Mouse (Mus musculus) kidney, adult 9 months (tissue): Measurements from ENCODE around the gene Gm21987.
A peak's percentile ranks its signal among the peaks of the same experiment; 100 is the strongest.

Source experiments
- DNase-seq: peaks from one replicate; pipeline ENCODE4 v3.0.0; 2022

Gm21987 gene

GRCm38 (mm10) chr16:38372876-38373275 lies 26.0 kb downstream of the Gm21987 start:
- no peak for DNase-seq

- no peak for DNase-seq
Measured at GRCm38 (mm10) chr16:38373439-38373838, 26.6 kb downstream of the Gm21987 start.

DNA sequence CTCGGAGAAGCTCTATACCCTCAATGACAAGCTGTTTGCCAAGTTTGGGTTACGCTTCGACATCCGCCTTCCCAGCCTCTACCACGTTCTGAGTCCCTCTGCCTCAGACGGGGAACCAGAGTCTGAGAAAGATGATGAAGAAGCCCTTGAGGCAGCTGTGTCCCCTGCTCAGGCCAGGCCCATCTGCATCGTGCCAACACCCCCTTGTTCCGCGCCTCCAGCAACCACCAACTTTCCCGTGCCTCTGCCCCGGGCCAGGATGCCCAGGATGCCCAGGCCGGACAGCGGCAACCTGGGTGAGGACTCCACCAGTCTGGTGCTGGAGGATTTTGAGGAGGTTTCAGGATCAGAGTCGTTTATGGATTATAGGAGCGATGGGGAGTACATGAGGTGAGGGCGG lies 27.1 kb downstream of the Gm21987 start:
- no peak for DNase-seq

DNA sequence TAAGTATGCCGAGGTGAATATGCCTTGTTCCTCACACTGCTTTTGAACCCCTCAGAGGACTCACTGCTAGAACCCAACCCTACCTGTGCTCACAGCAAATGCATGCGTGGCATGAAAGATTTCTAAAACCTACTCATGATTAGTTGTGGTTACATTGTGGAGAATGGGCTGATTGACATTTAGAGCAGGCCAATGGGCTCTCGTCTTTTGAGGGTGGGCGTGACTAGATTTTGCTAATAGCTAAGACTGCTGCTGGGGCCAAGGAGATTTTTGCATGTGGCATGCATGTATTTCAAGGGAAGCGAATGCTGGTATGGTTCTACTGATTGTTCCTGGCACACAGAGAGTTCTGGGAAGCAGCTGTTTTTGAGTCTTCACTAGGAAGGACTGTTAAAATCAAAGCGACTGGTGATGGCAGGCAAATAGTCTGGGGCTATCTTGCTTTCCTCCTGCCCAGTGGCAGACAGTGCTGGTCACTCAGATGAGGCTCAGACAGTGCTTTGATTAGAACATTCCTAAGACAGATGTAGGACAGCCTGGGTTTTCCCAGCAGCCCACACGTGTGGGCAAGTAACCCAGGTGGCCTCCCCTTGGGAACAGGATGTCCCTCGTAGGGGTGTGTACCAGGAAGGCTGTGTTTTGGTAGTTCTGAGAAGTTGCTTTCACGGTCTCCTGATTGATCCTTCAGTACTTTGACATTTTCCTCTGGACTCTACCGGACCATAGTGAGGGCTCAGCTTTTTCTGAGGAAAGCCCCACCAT lies 27.7 kb downstream of the Gm21987 start:
- no peak for DNase-seq

GRCm38 (mm10) chr16:38375182-38375581 lies 28.3 kb downstream of the Gm21987 start:
- DNase-seq = no peak

DNA sequence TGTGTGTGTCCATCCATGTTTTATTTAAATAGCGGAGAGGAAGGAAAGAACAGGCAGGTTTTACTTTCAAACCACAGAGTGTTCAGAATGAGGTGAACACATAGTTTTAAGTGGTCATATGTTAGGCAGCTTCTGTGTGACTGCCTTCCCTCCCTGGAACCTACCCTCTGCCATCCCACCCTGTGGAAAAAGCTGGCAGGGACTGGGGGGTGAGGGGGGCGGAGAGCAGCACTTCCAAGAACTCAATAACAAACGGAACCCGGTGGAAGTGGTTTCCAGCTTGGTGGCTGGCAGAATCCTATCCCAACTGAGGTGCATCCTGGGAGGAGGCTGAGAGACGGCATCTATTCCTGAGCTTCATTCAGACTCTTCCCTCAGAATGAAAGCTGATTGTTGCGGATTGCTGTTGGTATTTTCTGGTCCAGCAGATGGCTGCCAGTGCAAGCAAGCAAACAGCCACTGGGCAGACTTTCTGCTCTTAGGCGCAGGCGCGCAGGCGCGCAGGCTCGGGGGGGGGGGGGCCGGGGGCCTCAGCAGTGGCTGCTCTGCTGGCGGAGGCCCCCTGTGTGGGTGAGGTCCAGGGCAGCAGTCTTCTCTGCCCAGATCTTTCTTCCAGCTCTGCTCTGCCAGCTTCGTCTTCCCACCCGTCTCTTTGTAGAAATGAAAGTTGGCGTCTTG lies 29.5 kb downstream of the Gm21987 start:
- peak; percentile 59 for DNase-seq

- peak; percentile 26 for DNase-seq
Measured at GRCm38 (mm10) chr16:38376841-38377249, 30.0 kb downstream of the Gm21987 start.

DNA sequence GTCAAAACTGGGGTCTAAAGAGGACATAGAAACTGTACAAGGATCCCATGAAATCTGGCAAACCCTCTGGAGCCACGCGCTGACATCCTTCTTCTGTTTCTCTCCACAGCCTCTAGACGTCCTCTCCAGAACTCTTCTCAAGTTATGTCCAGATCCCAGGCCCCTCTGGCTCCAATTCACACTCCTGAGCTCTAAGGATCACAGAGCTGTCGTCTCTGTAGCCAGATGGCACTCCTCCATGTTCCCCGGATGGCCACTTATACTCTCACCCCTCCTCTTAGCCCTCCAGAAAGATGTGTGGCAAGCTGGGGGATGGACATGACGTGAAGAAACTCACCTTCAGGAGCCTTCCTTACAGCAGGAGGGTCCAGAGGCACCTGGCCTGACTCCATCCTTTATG lies 30.7 kb downstream of the Gm21987 start:
- no peak for DNase-seq

- DNase-seq = no peak
Measured at GRCm38 (mm10) chr16:38378591-38378990, 31.8 kb downstream of the Gm21987 start.

DNA sequence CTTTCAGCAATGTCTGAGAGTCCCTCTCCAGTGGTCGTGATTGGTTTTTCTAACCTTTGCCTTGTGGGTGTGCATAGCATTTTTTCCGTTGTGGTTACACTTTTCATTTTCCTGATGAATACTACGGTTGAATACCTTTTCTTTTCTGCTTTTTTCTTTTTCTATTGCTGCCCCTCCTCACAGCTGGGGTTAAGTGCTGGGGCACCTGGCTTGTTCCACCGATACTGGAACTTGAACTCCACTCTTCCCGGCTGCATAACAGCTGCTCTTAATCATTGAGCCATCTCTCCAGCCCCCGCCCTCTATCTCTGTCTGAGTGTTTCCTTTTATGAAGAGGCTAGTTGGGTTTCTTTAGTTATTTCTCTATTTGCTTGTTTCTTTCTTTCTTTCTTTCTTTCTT lies 32.2 kb downstream of the Gm21987 start:
- no peak for DNase-seq

- DNase-seq = no peak
Measured at GRCm38 (mm10) chr16:38379493-38379892, 32.7 kb downstream of the Gm21987 start.

- no peak for DNase-seq
Measured at GRCm38 (mm10) chr16:38379926-38380325, 33.1 kb downstream of the Gm21987 start.

DNA sequence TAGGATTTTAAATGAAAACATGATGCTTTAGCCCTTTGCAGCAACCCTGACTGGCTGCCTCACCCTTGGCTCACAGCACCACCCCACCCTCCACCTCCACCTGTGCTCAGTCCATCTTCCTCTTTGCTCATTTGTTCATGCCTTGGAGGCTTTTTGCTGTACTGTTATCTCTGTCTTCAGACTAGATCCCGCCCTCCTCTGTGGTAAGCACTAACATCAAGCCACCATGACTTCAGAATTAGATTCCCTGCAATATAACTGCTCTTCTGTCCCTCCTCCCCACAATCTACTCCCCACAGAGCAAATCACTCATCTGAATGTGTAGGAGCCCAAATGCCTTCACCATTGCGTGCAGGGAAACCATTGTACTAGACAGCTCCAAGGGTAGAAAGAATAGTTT lies 36.8 kb downstream of the Gm21987 start:
- DNase-seq = no peak

DNA sequence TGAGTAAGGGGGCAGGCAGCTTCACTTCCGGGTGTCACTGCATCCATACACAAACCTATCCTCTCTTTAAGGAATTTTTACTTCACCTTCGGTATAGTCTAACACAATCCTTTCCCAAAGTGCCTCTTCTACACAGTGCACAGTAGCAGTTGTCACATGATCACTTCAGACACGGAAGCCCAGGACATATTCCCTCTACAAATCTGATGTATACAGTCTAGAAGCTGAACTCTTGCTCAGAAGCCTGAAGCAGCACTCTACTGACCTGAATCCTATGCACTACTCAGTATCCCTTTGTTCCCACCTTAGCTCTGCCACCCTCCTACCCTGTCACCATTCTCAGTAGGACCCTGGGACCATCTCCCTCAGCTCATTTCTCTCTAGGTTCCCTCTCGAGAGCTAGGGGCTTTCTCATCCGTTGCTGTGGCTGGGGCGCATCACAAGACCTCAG lies 38.4 kb downstream of the Gm21987 start:
- no peak for DNase-seq

GRCm38 (mm10) chr16:38385700-38386099 lies 38.9 kb downstream of the Gm21987 start:
- no peak for DNase-seq

DNA sequence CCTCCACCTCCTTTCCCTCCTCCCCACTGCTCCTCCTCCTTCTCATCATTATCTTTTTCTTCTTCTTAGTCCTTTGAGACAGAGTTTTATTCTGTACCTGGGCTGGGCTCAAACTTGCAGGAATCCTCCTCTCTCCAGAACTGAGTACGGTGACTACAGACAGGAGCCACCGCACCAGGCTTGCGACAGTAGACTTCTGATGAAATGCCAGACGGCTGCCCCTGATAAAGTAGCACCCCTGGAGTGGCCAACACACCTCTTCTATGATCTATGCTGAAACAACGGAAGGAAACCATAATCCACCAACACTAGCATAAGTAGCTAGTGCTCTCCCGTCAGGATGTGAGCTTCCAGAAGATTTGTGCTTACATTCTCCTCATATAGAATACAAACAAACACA lies 40.5 kb downstream of the Gm21987 start:
- no peak for DNase-seq

- no peak for DNase-seq
Measured at GRCm38 (mm10) chr16:38388757-38389156, 41.9 kb downstream of the Gm21987 start.

GRCm38 (mm10) chr16:38389284-38389893 lies 42.5 kb downstream of the Gm21987 start:
- DNase-seq = no peak

DNA sequence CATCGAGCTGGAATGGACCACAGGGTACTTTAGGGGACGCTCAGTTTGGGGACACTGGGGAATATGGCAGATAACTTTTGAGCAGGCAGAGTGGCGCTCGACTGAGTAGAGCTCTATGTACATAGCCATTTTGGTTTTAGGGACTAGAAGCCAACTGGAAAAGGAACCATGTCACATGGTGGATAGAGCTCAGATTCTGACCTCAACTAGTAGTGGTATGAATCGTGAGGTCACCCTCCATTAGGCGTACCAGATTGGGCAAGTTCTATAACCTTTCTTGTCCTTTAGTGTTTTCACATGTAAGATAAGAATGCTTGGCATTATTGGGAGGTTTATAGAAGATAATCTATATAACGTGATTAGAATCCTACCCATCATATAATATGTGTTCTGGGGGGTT lies 43.5 kb downstream of the Gm21987 start:
- DNase-seq = no peak

- peak; percentile 53 for DNase-seq
Measured at GRCm38 (mm10) chr16:38392126-38392894, 45.5 kb downstream of the Gm21987 start.

DNA sequence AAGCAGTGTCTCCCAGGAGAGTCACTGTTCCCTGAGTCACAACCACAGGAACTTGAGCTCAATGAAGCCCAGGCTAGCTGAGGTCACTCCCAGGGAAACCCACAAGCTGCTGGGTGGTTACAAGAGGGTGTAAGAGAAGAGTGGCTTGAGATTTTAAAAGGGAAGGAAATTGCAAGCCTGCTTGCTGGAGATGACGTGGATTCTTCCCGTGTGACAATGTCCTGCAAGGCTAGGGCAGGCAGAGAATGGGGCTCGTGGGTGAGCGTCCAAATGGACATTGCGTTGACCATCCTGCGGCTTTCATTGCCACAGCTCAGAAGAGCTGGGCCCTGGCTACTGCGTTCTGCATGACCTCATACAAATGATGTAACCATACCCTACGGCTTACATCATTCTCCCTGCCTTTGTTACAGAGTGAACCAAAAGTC lies 47.4 kb downstream of the Gm21987 start:
- no peak for DNase-seq

- DNase-seq = no peak
Measured at GRCm38 (mm10) chr16:38395060-38395730, 48.4 kb downstream of the Gm21987 start.

DNA sequence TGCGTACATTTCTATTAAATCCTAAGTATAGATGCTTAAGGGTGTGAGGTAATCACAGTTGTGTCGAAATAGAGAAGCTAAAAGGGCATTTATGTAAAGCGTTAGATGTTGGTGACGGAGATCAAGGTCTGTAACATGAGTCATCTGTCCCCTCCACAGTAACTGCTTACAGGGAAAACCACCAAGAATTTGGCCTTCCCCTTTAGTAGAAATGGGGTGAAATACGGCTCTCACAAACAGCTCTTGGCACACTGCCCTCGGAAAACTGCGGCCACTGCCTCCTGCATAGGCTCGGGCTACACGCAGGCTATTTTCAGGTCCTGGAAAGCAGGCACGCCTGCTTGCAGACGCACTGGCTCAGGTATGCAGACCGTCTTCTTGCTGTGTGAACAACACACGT lies 49.3 kb downstream of the Gm21987 start:
- peak; percentile 48 for DNase-seq
